Mouse (Mus musculus) forebrain, embryonic 12.5 days (tissue): ENCODE measurements around the gene Nubp1. TPM values are rescaled to one million over a fixed set of nuclear protein-coding genes. Genes with fewer than 3 reads are reported as not detected.

ENCODE experiments used
- ATAC-seq: fragments of 200-750 bp; cut with Nextera tagmentation; 2 replicates; pipeline ENCODE4 v1.8.0; 2017; ENCODE audit warnings: moderate TSS enrichment; ENCODE audit not compliant: low FRiP score
- H3K27ac ChIP-seq: fragments of 300-500 bp; sonication (generic); 2 replicates; pipeline ENCODE4 v1.5.1; 2016; ENCODE audit warnings: mild to moderate bottlenecking
- H3K27me3 ChIP-seq: fragments of 300-500 bp; sonication (generic); 2 replicates; pipeline ENCODE4 v1.6.1; 2016; ENCODE audit warnings: mild to moderate bottlenecking
- H3K36me3 ChIP-seq: fragments of 300-500 bp; sonication (generic); replicated peaks from 2 replicates; pipeline ENCODE4 v1.6.1; 2016; ENCODE audit warnings: mild to moderate bottlenecking
- H3K4me1 ChIP-seq: fragments of 300-500 bp; sonication (generic); 2 replicates; pipeline ENCODE4 v1.6.1; 2016
- H3K4me2 ChIP-seq: fragments of 300-500 bp; sonication (generic); 2 replicates; pipeline ENCODE4 v1.6.1; 2016; ENCODE audit warnings: mild to moderate bottlenecking, moderate library complexity
- H3K4me3 ChIP-seq: fragments of 300-500 bp; sonication (generic); replicated peaks from 2 replicates; pipeline ENCODE4 v1.5.1; 2016; ENCODE audit warnings: mild to moderate bottlenecking
- H3K9ac ChIP-seq: fragments of 300-500 bp; sonication (generic); 2 replicates; pipeline ENCODE4 v1.6.1; 2016; ENCODE audit warnings: mild to moderate bottlenecking
- H3K9me3 ChIP-seq: fragments of 300-500 bp; sonication (generic); 2 replicates; pipeline ENCODE4 v1.6.1; 2016
- whole genome bisulfite sequencing: fragments of 180-500 bp; shearing (Covaris S2); methylation state at CpG from one replicate; pipeline ENCODE4 v1.1.7; 2016; 5-methylcytosine and 5-hydroxymethylcytosine counted together
- polyA plus RNA-seq: library from polyadenylated mRNA; unstranded; fragments of >200 nt; fragmentation: Nextera tagmentation; extraction: Ambion mirVana; gene quantifications from 2 replicates; pipeline ENCODE4 v1.2.1, GENCODE M21; 2016

Nubp1 gene
- polyA plus RNA-seq, 1 experiment from 2014 or later, result 57.9 TPM

DNA sequence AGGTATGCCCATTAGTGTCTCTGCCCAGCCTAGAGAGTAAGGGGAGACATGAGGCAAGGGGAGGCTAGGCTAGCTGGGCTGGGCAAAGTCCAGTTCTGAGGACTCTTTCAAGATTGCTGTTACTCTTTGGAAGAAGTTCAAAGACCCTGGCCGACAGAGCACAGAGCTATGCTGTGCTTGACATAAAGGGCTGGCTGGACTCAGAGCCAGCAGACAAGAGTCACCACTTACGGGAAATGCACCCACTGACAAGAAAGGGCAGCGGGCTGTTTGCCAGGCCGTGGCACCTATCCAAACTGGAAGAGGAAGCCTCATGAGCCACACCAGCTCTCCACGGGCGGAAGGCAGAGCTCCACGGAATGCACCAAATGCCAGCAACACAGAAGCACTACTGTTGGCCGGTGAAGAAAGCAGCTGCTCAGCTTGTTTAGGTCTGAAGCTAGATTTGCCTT is 40.7 kb downstream of the Nubp1 start:
- peaks cover 5% of the 10 kb centered on the region for H3K4me1 ChIP-seq
- no peaks in the 10 kb centered on the region for H3K36me3 ChIP-seq
- no peaks in the 10 kb centered on the region for H3K9me3 ChIP-seq
- no peak overlapping the region for H3K27ac ChIP-seq
- H3K4me2 ChIP-seq, result no peak overlapping the region
- no peak overlapping the region for H3K9ac ChIP-seq
- no peak overlapping the region for H3K4me3 ChIP-seq
- WGBS, result 84% methylated on average over 8 of the region's 8 CpGs
- no peak for ATAC-seq
- no peaks in the 10 kb centered on the region for H3K27me3 ChIP-seq

DNA sequence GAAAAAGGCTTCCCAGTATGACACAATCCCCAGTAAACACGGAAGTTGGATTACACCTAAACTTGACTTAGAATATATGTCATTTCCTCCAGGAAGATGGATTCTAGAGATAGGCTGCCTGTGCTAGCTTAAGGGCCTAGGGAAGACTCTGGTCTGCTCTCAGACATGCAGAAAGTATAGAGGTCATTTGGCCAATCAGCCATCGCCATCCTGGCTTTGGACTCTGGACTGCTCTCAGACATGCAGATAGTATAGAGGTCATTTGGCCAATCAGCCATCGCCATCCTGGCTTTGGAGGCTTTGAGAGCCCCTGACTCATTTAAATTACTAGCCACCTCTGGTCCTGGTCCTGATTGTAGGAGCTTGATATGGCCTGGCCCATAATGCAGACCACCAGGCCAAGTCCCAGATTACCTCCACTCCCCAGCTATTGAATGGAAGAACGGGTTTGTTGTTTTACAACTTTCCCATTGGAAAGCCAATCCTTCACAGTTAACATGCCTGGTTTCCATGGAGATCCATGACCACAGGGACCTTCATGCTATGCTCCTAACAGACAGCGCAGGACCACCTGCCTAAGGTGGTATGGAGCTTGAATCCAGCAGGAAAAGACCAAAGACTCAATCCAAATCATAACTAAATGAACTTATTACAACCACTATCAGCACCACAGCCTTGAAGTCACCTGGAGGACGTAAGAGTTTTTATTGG is 42.3 kb downstream of the Nubp1 start:
- H3K36me3 ChIP-seq, result no peaks in the 10 kb centered on the region
- no peak overlapping the region for H3K4me3 ChIP-seq
- no peak overlapping the region for H3K4me2 ChIP-seq
- no peaks in the 10 kb centered on the region for H3K4me1 ChIP-seq
- H3K27me3 ChIP-seq, result no peaks in the 10 kb centered on the region
- H3K27ac ChIP-seq, result no peak overlapping the region
- WGBS, result 83% methylated on average over 6 of the region's 6 CpGs
- no peak for ATAC-seq
- H3K9me3 ChIP-seq, result no peaks in the 10 kb centered on the region
- H3K9ac ChIP-seq, result no peak overlapping the region

DNA sequence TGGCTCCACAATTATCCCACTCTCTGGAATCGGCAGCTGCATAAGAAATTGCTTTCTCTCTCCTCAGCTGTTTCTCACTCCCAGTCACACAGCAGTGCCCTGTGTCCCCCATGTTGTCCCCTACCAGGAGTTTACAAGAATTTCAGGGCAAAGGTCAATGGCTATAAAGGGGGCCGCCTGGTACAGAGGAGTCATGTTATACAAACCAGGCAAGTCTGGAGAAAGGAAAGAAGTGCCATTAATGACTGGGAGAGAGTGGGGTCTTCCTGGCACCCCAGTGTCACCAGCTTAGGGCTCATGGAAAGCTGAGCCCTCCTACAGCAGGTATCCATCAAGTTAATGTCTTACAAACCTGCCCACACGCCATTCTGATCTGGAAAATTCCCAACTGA is 42.8 kb downstream of the Nubp1 start:
- 69% methylated on average over 3 of the region's 3 CpGs for WGBS
- H3K4me3 ChIP-seq, result no peak overlapping the region
- H3K4me2 ChIP-seq, result no peak overlapping the region
- ATAC-seq, result no peak
- H3K9me3 ChIP-seq, result no peaks in the 10 kb centered on the region
- no peaks in the 10 kb centered on the region for H3K36me3 ChIP-seq
- no peaks in the 10 kb centered on the region for H3K27me3 ChIP-seq
- no peaks in the 10 kb centered on the region for H3K4me1 ChIP-seq
- H3K9ac ChIP-seq, result no peak overlapping the region
- H3K27ac ChIP-seq, result no peak overlapping the region

DNA sequence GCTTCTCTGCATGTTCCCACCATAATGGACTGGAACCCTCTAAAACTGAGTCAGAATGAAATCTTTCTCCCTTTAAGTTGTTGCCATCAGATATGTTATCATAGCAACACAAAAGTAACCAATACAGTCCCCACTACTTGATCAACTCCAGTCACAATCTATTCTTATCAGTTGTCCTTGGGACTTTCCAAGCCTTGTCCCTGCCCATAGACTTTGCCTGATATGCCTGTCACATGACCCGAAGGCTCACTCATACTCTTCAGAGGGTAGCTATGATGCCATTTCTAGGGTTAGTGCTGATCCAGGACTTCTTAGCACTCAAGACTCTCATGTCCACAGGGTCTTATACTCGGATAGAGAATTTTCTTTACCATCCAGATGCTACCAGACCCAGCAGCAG is 48.4 kb downstream of the Nubp1 start:
- no peak overlapping the region for H3K9ac ChIP-seq
- H3K27me3 ChIP-seq, result no peaks in the 10 kb centered on the region
- WGBS, result 69% methylated on average over 2 of the region's 2 CpGs
- no peaks in the 10 kb centered on the region for H3K36me3 ChIP-seq
- no peak overlapping the region for H3K4me2 ChIP-seq
- H3K27ac ChIP-seq, result no peak overlapping the region
- no peak overlapping the region for H3K4me3 ChIP-seq
- ATAC-seq, result no peak
- H3K9me3 ChIP-seq, result no peaks in the 10 kb centered on the region
- H3K4me1 ChIP-seq, result no peaks in the 10 kb centered on the region

DNA sequence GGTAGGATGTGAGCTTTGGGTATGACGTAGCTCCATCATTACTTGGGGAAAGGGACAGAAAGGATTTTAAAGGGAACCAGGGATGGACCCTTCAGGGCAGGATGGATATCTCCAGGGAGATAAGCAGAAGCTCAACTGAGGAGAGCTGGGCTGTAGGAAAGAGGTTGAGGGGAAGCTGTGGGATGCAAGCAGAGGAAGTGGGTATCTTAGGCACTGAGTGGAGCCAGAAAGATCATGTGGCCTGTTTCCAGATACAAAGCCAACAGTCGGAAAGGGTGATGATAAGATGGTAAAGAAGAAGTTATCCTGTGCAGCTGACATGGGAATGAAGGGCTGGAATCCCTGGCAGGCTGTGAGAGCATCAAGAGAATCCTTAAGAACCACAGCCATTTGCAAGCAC is 49.4 kb downstream of the Nubp1 start:
- Histone ChIP-seq H3K36me3 (no peaks in the 10 kb centered on the region), H3K4me1 (no peaks in the 10 kb centered on the region), H3K27ac (no peak overlapping the region), H3K9me3 (no peaks in the 10 kb centered on the region), H3K4me3 (no peak overlapping the region), H3K4me2 (no peak overlapping the region), H3K27me3 (no peaks in the 10 kb centered on the region), H3K9ac (no peak overlapping the region)
- 95% methylated on average over 2 of the region's 2 CpGs for WGBS
- ATAC-seq, result no peak

DNA sequence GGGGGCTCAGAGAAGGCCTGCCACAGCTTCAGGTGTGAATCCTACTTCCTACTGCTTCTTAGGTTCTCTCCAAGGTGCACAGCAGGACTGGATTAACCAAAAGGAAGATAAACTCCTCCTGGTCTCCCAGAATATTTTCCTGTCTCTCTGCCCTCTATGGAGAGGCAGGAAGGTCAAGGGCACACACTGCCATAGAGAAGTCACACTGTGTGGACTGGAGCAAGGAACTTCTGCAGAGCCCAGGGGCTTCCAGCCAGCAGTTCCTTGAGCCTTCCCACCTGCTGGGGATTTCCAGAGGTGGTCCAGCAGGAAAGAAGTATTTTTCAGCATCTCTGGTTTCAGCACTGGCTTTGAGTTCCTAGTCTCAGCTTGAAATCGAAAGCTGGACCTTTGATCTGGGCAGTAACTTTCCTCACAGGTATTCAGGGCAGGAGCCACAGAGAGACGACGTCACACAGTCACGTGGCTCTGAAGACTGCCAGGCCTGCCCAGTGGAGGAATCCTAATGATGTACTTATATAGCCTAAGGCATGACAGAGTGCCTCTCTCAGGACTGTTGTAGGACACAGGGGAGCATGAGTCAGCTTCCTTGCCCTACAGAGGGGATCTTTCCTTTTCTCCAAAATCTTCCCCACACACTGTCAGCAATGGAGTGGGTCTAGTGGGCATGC is 53.4 kb downstream of the Nubp1 start:
- Histone ChIP-seq H3K4me1 (no peaks in the 10 kb centered on the region), H3K27ac (no peak overlapping the region), H3K4me2 (no peak overlapping the region), H3K9ac (no peak overlapping the region), H3K4me3 (no peak overlapping the region), H3K9me3 (no peaks in the 10 kb centered on the region), H3K36me3 (no peaks in the 10 kb centered on the region), H3K27me3 (no peaks in the 10 kb centered on the region)
- ATAC-seq, result no peak
- 50% methylated on average over 4 of the region's 4 CpGs for WGBS

DNA sequence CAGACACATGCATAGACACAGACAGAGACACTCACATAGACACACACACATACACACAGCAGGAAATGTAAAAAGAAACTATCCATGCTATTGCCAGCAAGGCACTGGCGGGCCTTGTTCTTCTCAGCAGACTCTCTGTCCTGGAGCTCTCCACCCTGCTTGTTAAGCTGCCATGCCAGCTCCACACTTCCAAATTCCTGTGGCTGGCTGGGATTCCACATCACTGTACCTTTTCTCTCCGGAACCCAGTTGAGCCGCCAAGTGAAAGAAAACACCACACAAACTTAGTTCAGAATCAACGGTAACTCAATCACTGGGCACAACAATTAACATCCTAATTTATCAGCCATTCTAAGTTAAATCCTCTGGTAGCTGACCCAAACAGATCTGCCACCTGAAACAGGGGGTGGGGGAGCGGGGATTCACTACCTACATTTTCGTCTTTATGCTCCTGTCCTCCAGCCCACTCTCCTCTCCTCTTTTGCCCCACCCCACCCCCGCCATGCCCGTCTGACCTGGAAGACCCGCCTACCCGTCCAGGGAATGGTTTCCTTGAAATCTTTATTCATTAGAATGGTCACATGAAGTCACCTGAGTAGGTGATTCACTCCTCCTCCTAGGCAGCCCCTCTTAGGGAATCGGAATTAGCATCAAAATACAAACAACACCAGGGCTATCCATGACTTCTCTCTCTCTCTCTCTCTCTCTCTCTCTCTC is 55.8 kb downstream of the Nubp1 start:
- no peaks in the 10 kb centered on the region for H3K4me1 ChIP-seq
- 31% methylated on average over 11 of the region's 11 CpGs for WGBS
- ATAC-seq, result no peak
- no peak overlapping the region for H3K27ac ChIP-seq
- no peaks in the 10 kb centered on the region for H3K27me3 ChIP-seq
- H3K9ac ChIP-seq, result no peak overlapping the region
- no peaks in the 10 kb centered on the region for H3K9me3 ChIP-seq
- no peak overlapping the region for H3K4me2 ChIP-seq
- H3K4me3 ChIP-seq, result no peak overlapping the region
- H3K36me3 ChIP-seq, result no peaks in the 10 kb centered on the region

DNA sequence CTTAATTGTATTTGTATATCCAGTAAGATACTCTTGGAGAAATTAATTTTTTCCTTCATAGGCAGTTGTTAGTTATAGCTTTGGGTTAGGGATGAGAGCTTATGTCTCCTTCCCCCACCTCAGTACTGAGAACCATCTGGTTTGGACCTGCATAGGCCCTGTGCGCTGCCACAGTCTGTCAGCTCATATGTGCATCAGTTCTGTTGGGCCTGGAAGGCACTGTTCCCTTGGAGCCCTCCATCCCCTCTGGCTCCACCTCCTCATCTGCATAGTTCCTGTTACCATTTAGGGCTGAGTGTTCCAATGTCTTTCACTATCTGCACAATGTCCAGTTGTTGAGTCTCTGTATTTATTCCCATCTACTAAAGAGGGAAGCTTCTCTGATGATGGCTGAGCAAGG is 56.5 kb downstream of the Nubp1 start:
- no peaks in the 10 kb centered on the region for H3K4me1 ChIP-seq
- no peaks in the 10 kb centered on the region for H3K9me3 ChIP-seq
- no peak overlapping the region for H3K4me3 ChIP-seq
- no peak overlapping the region for H3K9ac ChIP-seq
- no peaks in the 10 kb centered on the region for H3K36me3 ChIP-seq
- no peak for ATAC-seq
- H3K4me2 ChIP-seq, result no peak overlapping the region
- H3K27me3 ChIP-seq, result no peaks in the 10 kb centered on the region
- 81% methylated on average over 1 of the region's 1 CpGs for WGBS
- no peak overlapping the region for H3K27ac ChIP-seq

DNA sequence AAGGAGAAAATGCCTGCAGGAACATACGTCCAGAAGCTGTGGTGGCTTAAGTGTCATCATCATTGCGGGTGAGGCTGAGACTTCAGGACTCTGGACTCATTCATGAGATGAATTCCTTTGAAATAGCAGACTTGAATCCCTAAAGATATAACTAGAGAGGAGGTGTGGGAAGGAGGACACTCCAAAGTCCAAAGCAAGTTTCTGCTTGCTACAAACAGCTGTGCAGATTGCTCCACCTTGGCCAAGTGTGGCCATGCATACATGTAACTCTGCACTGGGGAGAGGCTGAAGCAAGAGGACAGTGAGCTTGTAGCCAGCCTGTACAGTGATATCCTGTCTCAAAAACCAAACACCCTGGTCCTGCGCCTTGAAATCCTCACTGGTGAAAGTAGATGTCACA is 60.2 kb downstream of the Nubp1 start:
- H3K9ac ChIP-seq, result no peak overlapping the region
- H3K4me2 ChIP-seq, result no peak overlapping the region
- H3K9me3 ChIP-seq, result no peaks in the 10 kb centered on the region
- WGBS, result 94% methylated on average over 3 of the region's 3 CpGs
- no peaks in the 10 kb centered on the region for H3K36me3 ChIP-seq
- no peaks in the 10 kb centered on the region for H3K27me3 ChIP-seq
- ATAC-seq, result no peak
- no peaks in the 10 kb centered on the region for H3K4me1 ChIP-seq
- H3K27ac ChIP-seq, result no peak overlapping the region
- H3K4me3 ChIP-seq, result no peak overlapping the region

Other genes starting within 250 kb of the Nubp1 start
- 0.41 and 0.60 TPM in 2 replicates for gene Rpl39l, start 241.7 kb upstream of the Nubp1 start, polyA plus RNA-seq
- gene Atf7ip2, start 219.2 kb upstream of the Nubp1 start, polyA plus RNA-seq, result 0.72 and 0.83 TPM in 2 replicates
- 2.6 and 3.6 TPM in 2 replicates for gene Emp2, start 98.0 kb upstream of the Nubp1 start, polyA plus RNA-seq
- gene Tekt5, start 16.5 kb upstream of the Nubp1 start, polyA plus RNA-seq, result 0.14 and 0.18 TPM in 2 replicates
- gene Tvp23a, start 35.4 kb downstream of the Nubp1 start, polyA plus RNA-seq, result 35.0 and 36.8 TPM in 2 replicates
- gene Ciita, start 68.1 kb downstream of the Nubp1 start, polyA plus RNA-seq, result 0.32 and 0.42 TPM in 2 replicates
- 20.4 and 22.6 TPM in 2 replicates for gene Dexi, start 131.1 kb downstream of the Nubp1 start, polyA plus RNA-seq
- gene Clec16a, start 133.4 kb downstream of the Nubp1 start, polyA plus RNA-seq, result 51.0 and 53.9 TPM in 2 replicates